Mouse (Mus musculus): ENCODE results near the gene Ppp5c. TPM values are rescaled to one million over a fixed set of nuclear protein-coding genes. Genes with fewer than 3 reads are reported as not detected.

Ppp5c gene
- polyA plus RNA-seq, 1 experiment: 126 TPM

GRCm38 (mm10) chr7:17060782-17061605 is 33.3 kb upstream of the Ppp5c start:
- TF ChIP-seq SRF (IDR thresholded peaks at IDR 0.05; ENCODE audit: control insufficient read depth, insufficient read length, low read depth) (no peak), USF1 (IDR thresholded peaks at IDR 0.05; ENCODE audit: low read depth) (no peak), TCF3 (IDR thresholded peaks at IDR 0.05; ENCODE audit: insufficient read length, low read depth) (no peak), REST (IDR thresholded peaks at IDR 0.05; ENCODE audit: insufficient read depth, insufficient read length) (no peak), TCF12 (IDR thresholded peaks at IDR 0.05; ENCODE audit: insufficient read depth, poor library complexity, severe bottlenecking) (no peak), POLR2A (IDR thresholded peaks at IDR 0.05; ENCODE audit: insufficient read length, low read depth) (no peak), CEBPB (IDR thresholded peaks at IDR 0.05; ENCODE audit: insufficient read depth, poor library complexity, severe bottlenecking) (no peak), MYOG (IDR thresholded peaks at IDR 0.05; ENCODE audit: control insufficient read depth in 1 of 3, insufficient read depth in 1 of 3, insufficient read length in 2 of 3, low read depth in 2 of 3) (no peak), E2F4 (IDR thresholded peaks at IDR 0.05; ENCODE audit: insufficient read depth) (no peak), MYOD1 (IDR thresholded peaks at IDR 0.05; ENCODE audit: control insufficient read depth in 1 of 3, insufficient read length in 2 of 3, low read depth in 2 of 3) (no peak), POLR2AphosphoS2 (IDR thresholded peaks at IDR 0.05; ENCODE audit: insufficient read length, low read depth) (no peak), MAX (IDR thresholded peaks at IDR 0.05; ENCODE audit: low read depth) (no peak)

GRCm38 (mm10) chr7:17060031-17060781 is 32.5 kb upstream of the Ppp5c start:
- no peaks in the 10 kb centered on the region for H3K79me2 ChIP-seq (ENCODE audit: control insufficient read depth, insufficient read depth)
- H3K4me3 ChIP-seq: no peak overlapping the region
- TF ChIP-seq TCF12 (IDR thresholded peaks at IDR 0.05; ENCODE audit: insufficient read depth, poor library complexity, severe bottlenecking): no peak
- no peak for TF ChIP-seq USF1 (IDR thresholded peaks at IDR 0.05; ENCODE audit: low read depth)
- no peak for TF ChIP-seq MYOG (IDR thresholded peaks at IDR 0.05; ENCODE audit: control insufficient read depth in 1 of 3, insufficient read depth in 1 of 3, insufficient read length in 2 of 3, low read depth in 2 of 3)
- no peak for TF ChIP-seq TCF3 (IDR thresholded peaks at IDR 0.05; ENCODE audit: insufficient read length, low read depth)
- no peak for TF ChIP-seq MAX (IDR thresholded peaks at IDR 0.05; ENCODE audit: low read depth)
- no peak for TF ChIP-seq MYOD1 (IDR thresholded peaks at IDR 0.05; ENCODE audit: control insufficient read depth in 1 of 3, insufficient read length in 2 of 3, low read depth in 2 of 3)
- no peak for TF ChIP-seq E2F4 (IDR thresholded peaks at IDR 0.05; ENCODE audit: insufficient read depth)
- TF ChIP-seq CEBPB (IDR thresholded peaks at IDR 0.05; ENCODE audit: insufficient read depth, poor library complexity, severe bottlenecking): no peak
- TF ChIP-seq POLR2A (IDR thresholded peaks at IDR 0.05; ENCODE audit: insufficient read length, low read depth): no peak
- TF ChIP-seq SRF (IDR thresholded peaks at IDR 0.05; ENCODE audit: control insufficient read depth, insufficient read length, low read depth): no peak
- TF ChIP-seq REST (IDR thresholded peaks at IDR 0.05; ENCODE audit: insufficient read depth, insufficient read length): no peak
- TF ChIP-seq POLR2AphosphoS2 (IDR thresholded peaks at IDR 0.05; ENCODE audit: insufficient read length, low read depth): no peak

More at GRCm38 (mm10) chr7:17060782-17061605, 33.3 kb upstream of the Ppp5c start:
- no peaks in the 10 kb centered on the region for H3K79me2 ChIP-seq (ENCODE audit: control insufficient read depth, insufficient read depth)
- peak overlapping the region; percentile 42 for H3K4me2 ChIP-seq (ENCODE audit: low read depth)
- peaks cover 14% of the 10 kb centered on the region for H3K27me3 ChIP-seq (ENCODE audit: control insufficient read depth, insufficient read depth, insufficient read length)
- no peak overlapping the region for H3ac ChIP-seq (ENCODE audit: control insufficient read depth, insufficient read length)
- no peak overlapping the region for H3K4me3 ChIP-seq
- H3K36me3 ChIP-seq (ENCODE audit: control insufficient read depth, insufficient read depth): no peaks in the 10 kb centered on the region

DNA sequence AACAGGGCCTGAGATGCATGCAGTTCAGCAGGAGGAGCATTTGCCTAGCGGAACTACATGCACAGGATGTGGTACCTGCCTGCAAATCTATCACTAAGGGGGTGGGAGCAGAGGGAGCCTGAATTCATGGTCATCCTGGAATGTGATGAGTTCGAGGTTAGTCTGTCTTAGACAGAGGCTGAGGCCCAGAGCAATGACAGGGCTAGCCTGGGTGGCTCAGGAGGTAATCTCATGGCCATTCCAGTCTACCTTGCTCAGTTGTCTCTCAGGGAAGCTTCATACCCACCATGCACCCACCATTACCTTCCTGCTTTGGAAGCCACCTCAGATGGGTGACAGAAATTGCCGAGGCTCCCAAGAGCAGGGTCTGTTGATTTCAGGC is 31.7 kb upstream of the Ppp5c start:
- TF ChIP-seq POLR2AphosphoS2 (IDR thresholded peaks at IDR 0.05; ENCODE audit: insufficient read length, low read depth) (no peak), SRF (IDR thresholded peaks at IDR 0.05; ENCODE audit: control insufficient read depth, insufficient read length, low read depth) (no peak), POLR2A (IDR thresholded peaks at IDR 0.05; ENCODE audit: insufficient read length, low read depth) (no peak), REST (IDR thresholded peaks at IDR 0.05; ENCODE audit: insufficient read depth, insufficient read length) (no peak), MYOD1 (IDR thresholded peaks at IDR 0.05; ENCODE audit: control insufficient read depth in 1 of 3, insufficient read length in 2 of 3, low read depth in 2 of 3) (no peak), USF1 (IDR thresholded peaks at IDR 0.05; ENCODE audit: low read depth) (no peak), CEBPB (IDR thresholded peaks at IDR 0.05; ENCODE audit: insufficient read depth, poor library complexity, severe bottlenecking) (no peak), E2F4 (IDR thresholded peaks at IDR 0.05; ENCODE audit: insufficient read depth) (no peak), TCF12 (IDR thresholded peaks at IDR 0.05; ENCODE audit: insufficient read depth, poor library complexity, severe bottlenecking) (no peak)
- Histone ChIP-seq H3K79me2 (ENCODE audit: control insufficient read depth, insufficient read depth) (no peaks in the 10 kb centered on the region), H3K27me3 (ENCODE audit: control insufficient read depth, insufficient read depth, insufficient read length) (peaks cover 14% of the 10 kb centered on the region), H3K4me3 (no peak overlapping the region), H3ac (ENCODE audit: control insufficient read depth, insufficient read length) (no peak overlapping the region), H3K36me3 (ENCODE audit: control insufficient read depth, insufficient read depth) (no peaks in the 10 kb centered on the region), H3K4me2 (ENCODE audit: low read depth) (no peak overlapping the region)

More at GRCm38 (mm10) chr7:17060031-17060781, 32.5 kb upstream of the Ppp5c start:
- Histone ChIP-seq H3ac (ENCODE audit: control insufficient read depth, insufficient read length) (no peak overlapping the region), H3K27me3 (ENCODE audit: control insufficient read depth, insufficient read depth, insufficient read length) (peaks cover 14% of the 10 kb centered on the region), H3K4me2 (ENCODE audit: low read depth) (peak overlapping the region; percentile 42), H3K36me3 (ENCODE audit: control insufficient read depth, insufficient read depth) (no peaks in the 10 kb centered on the region)

DNA sequence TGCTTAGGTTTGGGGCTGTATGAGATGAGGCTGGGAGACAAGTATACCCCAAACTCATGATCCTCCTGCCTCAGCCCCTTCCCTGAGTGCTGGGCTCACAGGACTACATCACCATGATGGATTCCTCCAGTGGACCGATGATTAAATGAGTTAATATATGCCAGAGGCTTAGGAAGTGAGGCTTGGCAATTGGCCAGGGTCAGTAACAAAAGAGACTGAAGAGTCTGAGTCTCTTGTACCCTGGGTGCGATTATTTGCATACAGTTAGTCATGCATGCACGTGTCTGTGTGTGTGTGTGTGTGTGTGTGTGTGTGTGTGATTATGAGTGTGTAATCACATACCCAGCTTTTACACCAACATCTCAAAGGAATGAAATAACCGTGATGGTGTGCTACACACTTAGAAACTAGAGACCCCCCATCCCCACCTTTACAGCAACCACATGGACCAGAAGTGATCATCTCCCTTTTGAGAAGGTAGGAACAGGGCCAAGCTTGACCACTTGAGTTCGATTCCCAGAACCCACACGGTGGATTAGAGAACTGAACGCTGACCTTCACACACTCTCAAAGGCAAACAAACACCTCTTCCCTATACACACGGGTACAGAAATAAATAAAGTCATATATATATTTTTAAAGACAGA is 31.2 kb upstream of the Ppp5c start:
- Histone ChIP-seq H3K4me2 (ENCODE audit: low read depth) (peak overlapping the region; percentile 21), H3K4me3 (no peak overlapping the region), H3K36me3 (ENCODE audit: control insufficient read depth, insufficient read depth) (no peaks in the 10 kb centered on the region), H3K27me3 (ENCODE audit: control insufficient read depth, insufficient read depth, insufficient read length) (peaks cover 14% of the 10 kb centered on the region), H3K79me2 (ENCODE audit: control insufficient read depth, insufficient read depth) (no peaks in the 10 kb centered on the region), H3ac (ENCODE audit: control insufficient read depth, insufficient read length) (no peak overlapping the region)
- TF ChIP-seq POLR2A (IDR thresholded peaks at IDR 0.05; ENCODE audit: insufficient read length, low read depth) (no peak), MYOD1 (IDR thresholded peaks at IDR 0.05; ENCODE audit: control insufficient read depth in 1 of 3, insufficient read length in 2 of 3, low read depth in 2 of 3) (no peak), MAX (IDR thresholded peaks at IDR 0.05; ENCODE audit: low read depth) (no peak), SRF (IDR thresholded peaks at IDR 0.05; ENCODE audit: control insufficient read depth, insufficient read length, low read depth) (no peak), TCF12 (IDR thresholded peaks at IDR 0.05; ENCODE audit: insufficient read depth, poor library complexity, severe bottlenecking) (no peak), MYOG (IDR thresholded peaks at IDR 0.05; ENCODE audit: control insufficient read depth in 1 of 3, insufficient read depth in 1 of 3, insufficient read length in 2 of 3, low read depth in 2 of 3) (no peak), E2F4 (IDR thresholded peaks at IDR 0.05; ENCODE audit: insufficient read depth) (no peak), CEBPB (IDR thresholded peaks at IDR 0.05; ENCODE audit: insufficient read depth, poor library complexity, severe bottlenecking) (no peak), TCF3 (IDR thresholded peaks at IDR 0.05; ENCODE audit: insufficient read length, low read depth) (no peak), USF1 (IDR thresholded peaks at IDR 0.05; ENCODE audit: low read depth) (no peak), POLR2AphosphoS2 (IDR thresholded peaks at IDR 0.05; ENCODE audit: insufficient read length, low read depth) (no peak), REST (IDR thresholded peaks at IDR 0.05; ENCODE audit: insufficient read depth, insufficient read length) (no peak)
